Mouse (Mus musculus): ENCODE data around the gene Qser1.
"Not testable (repeated sequence)": the region's sequence is repeated elsewhere in the genome, so short reads cannot be mapped to it uniquely, and the experiment has no call there.

Qser1 gene

DNA sequence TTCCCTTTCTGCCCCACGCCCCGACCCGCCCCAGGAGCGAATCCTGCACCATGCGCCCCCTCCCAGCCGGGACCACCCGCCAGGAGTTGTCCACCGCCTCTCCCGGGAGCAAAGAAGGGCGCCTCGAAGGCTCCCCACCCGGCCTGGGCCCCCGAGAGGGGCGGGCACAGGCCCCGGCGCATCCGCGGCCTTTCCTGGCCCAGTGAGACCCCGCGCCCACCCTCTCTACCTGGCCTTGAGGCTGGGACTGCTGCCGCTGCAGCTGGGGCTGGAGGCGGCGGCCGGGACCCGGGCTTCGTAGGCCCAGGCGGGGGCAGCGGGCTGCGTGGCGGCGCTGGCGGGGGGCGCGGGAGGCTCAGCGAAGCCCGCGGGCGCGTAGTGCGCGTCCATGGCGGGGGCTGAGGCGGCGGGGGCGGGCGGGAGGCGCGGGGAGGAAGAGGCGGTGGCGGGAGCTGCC lies at the start of gene Qser1:
Gene Qser1 (minus strand): TSS at position 390 of the 457 bp plus-strand sequence.
- no peak for DNase-seq

DNA sequence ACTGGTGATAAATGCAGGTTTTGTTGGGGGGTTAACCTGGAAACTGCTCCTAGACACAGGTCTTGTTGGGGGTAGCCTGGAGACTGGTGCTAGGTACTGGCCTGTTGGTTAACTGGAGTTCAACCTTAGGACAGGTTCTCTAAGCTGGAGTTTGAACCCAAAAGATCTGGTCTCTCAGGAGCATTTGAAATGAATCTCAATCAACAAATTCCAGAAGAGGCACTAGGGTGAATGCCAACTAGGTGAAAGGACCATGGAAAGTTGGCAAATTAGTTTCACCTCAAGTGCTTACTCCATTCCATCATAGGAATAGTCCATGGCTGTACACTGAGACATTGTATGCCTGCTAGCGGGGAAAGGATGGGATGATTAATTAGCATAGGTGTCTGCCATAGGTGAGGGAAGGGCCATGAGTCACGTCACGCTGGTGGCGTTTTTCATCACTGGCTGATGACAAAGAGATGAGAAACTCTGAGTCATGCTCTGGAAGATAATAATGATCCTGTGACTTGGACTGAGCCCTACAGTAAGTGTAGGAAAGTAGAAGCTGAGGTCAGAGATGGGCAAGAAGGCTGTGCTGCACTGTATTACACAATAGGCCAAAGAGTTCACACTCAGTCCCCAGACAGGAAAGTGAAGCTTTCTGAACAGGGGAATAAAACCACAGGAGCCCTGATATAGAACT lies 47.8 kb upstream of the Qser1 start:
- DNase-seq, result no peak

- no peak for DNase-seq
Measured at GRCm38 (mm10) chr2:104860426-104860825, 43.9 kb upstream of the Qser1 start.

DNA sequence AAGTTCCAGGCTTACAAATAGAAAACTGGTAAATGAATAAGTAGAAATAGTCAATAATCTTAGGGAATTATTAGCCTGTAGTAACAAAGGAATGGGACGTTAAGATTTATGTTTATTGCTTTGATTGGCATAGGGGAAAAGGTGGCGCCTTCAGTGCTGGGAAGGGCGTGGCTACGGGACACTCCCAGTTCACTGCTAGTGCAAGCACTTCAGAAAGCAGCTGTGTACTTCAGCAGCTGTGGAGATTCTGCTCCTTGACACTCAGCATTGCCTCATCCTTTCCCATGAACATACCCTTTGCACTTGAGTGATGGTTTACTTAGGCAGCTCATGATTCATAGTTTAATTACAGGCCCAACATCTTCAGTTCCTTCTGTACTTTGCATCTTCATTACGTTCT lies 42.5 kb upstream of the Qser1 start:
- DNase-seq, result no peak

- not testable (repeated sequence) for DNase-seq
Measured at GRCm38 (mm10) chr2:104858083-104858482, 41.5 kb upstream of the Qser1 start.

DNA sequence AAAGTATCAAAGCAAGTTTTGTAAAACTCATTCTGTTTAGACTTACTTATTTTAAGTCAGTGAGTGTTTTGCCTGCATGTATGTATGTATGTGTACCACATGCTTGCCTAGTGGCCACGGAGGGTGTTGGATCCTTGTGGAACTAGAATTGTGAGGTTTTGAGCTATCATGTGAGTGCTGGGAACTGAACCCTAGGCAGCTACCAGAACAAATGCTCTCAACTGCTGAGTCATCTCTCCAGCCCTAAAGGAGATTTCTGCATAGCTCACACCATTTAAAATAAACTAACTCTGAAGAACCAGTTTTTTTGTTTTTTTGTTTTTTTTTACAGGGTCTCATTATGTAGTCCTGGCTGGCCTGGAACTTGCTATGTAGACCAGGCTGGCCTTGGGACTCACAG lies 39.7 kb upstream of the Qser1 start:
- no peak for DNase-seq

- DNase-seq, result no peak
Measured at GRCm38 (mm10) chr2:104855732-104856131, 39.2 kb upstream of the Qser1 start.

GRCm38 (mm10) chr2:104854836-104855235 lies 38.3 kb upstream of the Qser1 start:
- no peak for DNase-seq

GRCm38 (mm10) chr2:104852546-104852945 lies 36.0 kb upstream of the Qser1 start:
- DNase-seq, result no peak

DNA sequence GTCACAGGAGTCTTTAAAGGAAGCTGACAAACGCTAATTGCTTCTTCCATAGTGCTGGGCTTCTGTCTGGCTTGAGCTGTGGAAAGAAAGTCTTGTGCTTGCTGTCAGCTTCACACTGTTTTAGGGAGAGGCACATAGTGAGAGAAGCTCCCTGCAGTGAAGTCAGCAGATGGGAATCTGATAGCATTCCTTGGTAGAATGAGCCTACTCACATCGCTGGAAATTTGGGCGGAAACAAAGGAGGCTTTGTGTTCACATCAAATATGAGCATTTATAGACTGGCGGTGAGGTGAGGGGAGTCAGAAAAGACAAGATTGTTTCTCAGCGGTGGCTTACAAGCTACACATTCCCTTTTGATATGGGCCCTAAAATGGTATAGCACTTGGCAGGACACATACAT lies 35.1 kb upstream of the Qser1 start:
- DNase-seq, result no peak

DNA sequence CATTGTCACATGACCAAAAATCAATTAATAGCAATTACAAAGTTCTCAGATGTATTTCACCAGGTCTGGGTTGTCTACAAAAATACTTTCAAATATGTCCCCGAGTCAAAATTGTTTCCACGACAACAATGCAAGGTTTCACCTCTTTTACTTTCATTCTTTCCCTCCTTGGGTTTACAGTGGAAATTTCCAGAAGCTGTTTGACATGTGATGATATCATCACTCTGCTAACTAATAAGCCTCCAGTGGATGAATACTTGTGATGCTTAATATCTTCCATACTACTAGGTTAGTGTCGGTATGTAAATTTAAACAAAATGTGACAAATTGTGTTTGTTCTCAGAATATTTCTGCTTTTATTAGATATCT lies 33.4 kb upstream of the Qser1 start:
- no peak for DNase-seq

GRCm38 (mm10) chr2:104849276-104849990 lies 32.9 kb upstream of the Qser1 start, which contains the start of gene Prrg4:
Gene Prrg4 (minus strand): TSS chr2:104849876.
- DNase-seq, result peak; percentile 13

GRCm38 (mm10) chr2:104848235-104849161 lies 31.9 kb upstream of the Qser1 start:
- no peak for DNase-seq

GRCm38 (mm10) chr2:104847645-104848044 lies 31.1 kb upstream of the Qser1 start:
- DNase-seq, result no peak

DNA sequence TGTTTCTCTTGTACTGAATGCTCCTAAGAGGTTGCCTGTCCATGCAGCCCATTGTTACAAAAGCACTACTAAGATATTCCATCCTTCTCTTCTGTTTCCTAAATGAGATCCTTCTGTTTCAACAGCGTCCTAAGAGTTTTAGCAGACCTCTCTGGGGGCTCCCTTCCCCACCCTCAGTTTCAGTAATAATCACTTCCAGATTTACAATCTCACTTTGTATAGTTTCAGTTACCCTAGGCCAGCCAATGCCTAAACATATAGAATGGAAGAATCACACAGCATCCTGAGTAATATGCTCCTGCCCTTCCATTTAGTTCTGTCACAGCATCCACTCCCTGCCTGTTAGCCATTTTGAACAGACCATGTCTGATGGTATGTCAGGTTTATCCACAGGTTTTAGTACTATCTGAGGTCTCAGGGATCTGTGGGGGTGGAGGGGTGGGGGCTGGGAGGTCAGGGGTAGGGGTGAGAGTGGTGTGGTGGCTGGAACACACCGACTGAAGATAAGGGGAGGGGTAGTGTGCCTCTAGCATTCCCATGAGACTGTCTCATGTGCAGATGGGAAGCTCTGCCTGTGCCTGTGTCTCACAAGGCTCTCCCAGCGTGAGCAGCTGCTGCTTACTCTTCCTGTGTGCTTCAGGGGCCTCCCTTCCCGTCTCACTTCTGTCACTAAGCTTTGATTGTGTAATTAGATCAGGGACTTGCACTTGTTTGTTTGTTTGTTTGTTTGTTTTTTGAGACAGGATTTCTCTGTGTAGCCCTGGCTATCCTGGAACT lies 30.3 kb upstream of the Qser1 start:
- no peak for DNase-seq

GRCm38 (mm10) chr2:104842559-104842958 lies 26.0 kb upstream of the Qser1 start:
- DNase-seq, result no peak

GRCm38 (mm10) chr2:104841736-104842135 lies 25.2 kb upstream of the Qser1 start:
- no peak for DNase-seq

DNA sequence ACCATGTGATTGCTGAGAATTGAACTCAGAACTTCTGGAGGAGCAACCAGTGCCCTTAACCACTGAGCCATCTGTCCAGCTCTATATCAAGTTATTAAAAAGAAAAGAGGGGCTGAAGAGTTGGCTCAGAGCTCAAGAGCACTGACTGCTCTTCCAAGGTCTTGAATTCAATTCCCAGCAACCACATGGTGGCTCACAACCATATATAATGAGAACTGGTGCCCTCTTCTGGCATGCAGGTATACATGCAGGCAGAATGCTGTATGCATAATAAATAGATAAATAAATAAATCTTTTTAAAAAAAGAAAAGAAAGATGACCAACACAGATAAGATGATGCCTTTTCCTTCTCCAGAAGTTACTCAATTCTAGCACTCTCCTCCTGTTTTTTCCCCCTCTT lies 24.4 kb upstream of the Qser1 start:
- DNase-seq, result no peak

DNA sequence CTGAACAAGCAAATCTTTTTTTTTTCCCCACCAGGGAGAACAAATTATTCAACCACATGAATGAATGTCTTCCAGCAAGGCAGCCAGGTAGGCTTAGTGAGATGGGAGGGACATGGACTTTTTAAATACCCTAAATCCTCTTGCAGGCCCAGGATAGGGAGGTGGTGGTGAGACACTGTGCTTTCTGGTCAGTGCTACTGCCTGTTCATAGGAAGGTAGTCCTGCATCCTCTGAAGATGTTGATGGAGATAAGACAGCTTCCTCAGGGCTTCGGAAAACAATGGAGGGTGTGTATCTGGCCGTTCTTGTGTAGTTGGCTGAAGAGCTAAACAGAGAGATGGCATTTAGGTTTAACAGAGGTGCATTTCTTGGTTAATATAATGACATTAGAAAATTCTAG lies 15.9 kb upstream of the Qser1 start:
- no peak for DNase-seq

DNA sequence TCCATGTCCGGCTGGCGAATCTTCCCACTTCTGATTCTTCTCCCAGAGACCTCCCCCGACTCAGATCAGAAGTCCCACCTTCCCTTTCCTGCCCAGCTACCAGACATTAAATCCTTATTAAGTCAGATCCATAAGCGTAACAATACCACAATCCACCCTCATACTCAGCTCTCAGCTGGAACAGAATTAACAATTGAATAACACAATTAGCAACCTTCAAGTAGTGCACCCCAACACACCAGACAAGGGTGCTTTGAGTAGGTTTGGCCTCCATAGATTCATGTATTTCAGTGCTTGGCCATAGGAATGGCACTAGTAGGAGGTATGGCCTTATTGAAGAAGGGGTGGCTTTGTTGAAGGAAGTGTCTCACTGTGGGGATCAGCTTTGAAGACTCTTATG lies 9.6 kb upstream of the Qser1 start:
- no peak for DNase-seq

- not testable (repeated sequence) for DNase-seq
Measured at GRCm38 (mm10) chr2:104818763-104819162, 2.2 kb upstream of the Qser1 start.

- DNase-seq, result peak; percentile 6
Measured at GRCm38 (mm10) chr2:104817555-104818330, 1.2 kb upstream of the Qser1 start.
